Mouse (Mus musculus): ENCODE results near the gene Bcl6. TPM values are rescaled to one million over a fixed set of nuclear protein-coding genes. Genes with fewer than 3 reads are reported as not detected.

Gene Bcl6
- polyA plus RNA-seq, 1 experiment from 2014 or later = 0.84 TPM

GRCm38 (mm10) chr16:23967301-23967700, 21.4 kb downstream of the Bcl6 start:
- 86% methylated on average over 7 of the region's 7 CpGs for WGBS
- Histone ChIP-seq H3K9me3 (replicated peaks) (no peaks in the 10 kb centered on the region), H3K27me3 (replicated peaks) (no peaks in the 10 kb centered on the region), H3K36me3 (peaks cover 8% of the 10 kb centered on the region; the same call in 1 of the 2 replicates), H3K4me1 (0 out of 2 replicates have a peak, but pooled peaks cover 8% of the 10 kb centered on the region), H3K27ac (replicated peaks) (no peak overlapping the region), H3K4me2 (no peak overlapping the region), H3K4me3 (replicated peaks) (no peak overlapping the region), H3K9ac (replicated peaks) (no peak overlapping the region)
- no peak for ATAC-seq (ENCODE audit: low FRiP score)

GRCm38 (mm10) chr16:23966066-23966465, 22.6 kb downstream of the Bcl6 start:
- Histone ChIP-seq H3K9me3 (replicated peaks) (no peaks in the 10 kb centered on the region), H3K4me2 (no peak overlapping the region), H3K27me3 (replicated peaks) (no peaks in the 10 kb centered on the region), H3K27ac (replicated peaks) (no peak overlapping the region), H3K4me3 (replicated peaks) (no peak overlapping the region), H3K9ac (replicated peaks) (no peak overlapping the region), H3K36me3 (peaks cover 8% of the 10 kb centered on the region; the same call in 1 of the 2 replicates), H3K4me1 (0 out of 2 replicates have a peak, but pooled peaks cover 8% of the 10 kb centered on the region)
- ATAC-seq (ENCODE audit: low FRiP score) = no peak
- 95% methylated on average over 14 of the region's 14 CpGs for WGBS

- Histone ChIP-seq H3K9ac (replicated peaks) (no peak overlapping the region), H3K9me3 (replicated peaks) (no peaks in the 10 kb centered on the region), H3K4me1 (0 out of 2 replicates have a peak, but pooled peaks cover 8% of the 10 kb centered on the region), H3K27ac (replicated peaks) (no peak overlapping the region), H3K27me3 (replicated peaks) (no peaks in the 10 kb centered on the region), H3K4me2 (no peak overlapping the region), H3K36me3 (peaks cover 8% of the 10 kb centered on the region; the same call in 1 of the 2 replicates), H3K4me3 (replicated peaks) (no peak overlapping the region)
- WGBS = 83% methylated on average over 14 of the region's 14 CpGs
- no peak for ATAC-seq (ENCODE audit: low FRiP score)
Observed at GRCm38 (mm10) chr16:23964706-23965367, 23.8 kb downstream of the Bcl6 start.

GRCm38 (mm10) chr16:23963896-23964668, 24.6 kb downstream of the Bcl6 start:
- no peaks in the 10 kb centered on the region for H3K9me3 ChIP-seq (replicated peaks)
- 67% methylated on average over 22 of the region's 22 CpGs for WGBS
- 0 out of 2 replicates have a peak, but pooled peaks cover 8% of the 10 kb centered on the region for H3K4me1 ChIP-seq
- no peak overlapping the region for H3K4me2 ChIP-seq
- H3K36me3 ChIP-seq = peaks cover 8% of the 10 kb centered on the region; the same call in 1 of the 2 replicates
- H3K4me3 ChIP-seq (replicated peaks) = no peak overlapping the region
- H3K9ac ChIP-seq (replicated peaks) = no peak overlapping the region
- 0 out of 2 replicates have a peak overlapping the region, but pooled peaks have one; percentile 18 for H3K27ac ChIP-seq (replicated peaks)
- H3K27me3 ChIP-seq (replicated peaks) = no peaks in the 10 kb centered on the region
- peak; percentile 66; the same call in 1 of the 2 replicates for ATAC-seq (ENCODE audit: low FRiP score)

- no peak overlapping the region for H3K27ac ChIP-seq (replicated peaks)
- H3K4me3 ChIP-seq (replicated peaks) = no peak overlapping the region
- H3K9me3 ChIP-seq (replicated peaks) = no peaks in the 10 kb centered on the region
- no peak for ATAC-seq (ENCODE audit: low FRiP score)
- 0 out of 2 replicates have a peak, but pooled peaks cover 8% of the 10 kb centered on the region for H3K4me1 ChIP-seq
- no peak overlapping the region for H3K4me2 ChIP-seq
- no peak overlapping the region for H3K9ac ChIP-seq (replicated peaks)
- no peaks in the 10 kb centered on the region for H3K27me3 ChIP-seq (replicated peaks)
- WGBS = 84% methylated on average over 2 of the region's 2 CpGs
- H3K36me3 ChIP-seq = no peaks in the 10 kb centered on the region
Observed at GRCm38 (mm10) chr16:23962401-23962800, 26.3 kb downstream of the Bcl6 start.

GRCm38 (mm10) chr16:23958938-23959337, 29.7 kb downstream of the Bcl6 start:
- no peak overlapping the region for H3K4me2 ChIP-seq
- no peaks in the 10 kb centered on the region for H3K9me3 ChIP-seq (replicated peaks)
- no peak overlapping the region for H3K4me3 ChIP-seq (replicated peaks)
- no peak overlapping the region for H3K9ac ChIP-seq (replicated peaks)
- H3K27ac ChIP-seq (replicated peaks) = no peak overlapping the region
- H3K36me3 ChIP-seq = no peaks in the 10 kb centered on the region
- no peaks in the 10 kb centered on the region for H3K27me3 ChIP-seq (replicated peaks)
- 0 out of 2 replicates have a peak, but pooled peaks cover 4% of the 10 kb centered on the region for H3K4me1 ChIP-seq
- ATAC-seq (ENCODE audit: low FRiP score) = no peak

- H3K4me2 ChIP-seq = no peak overlapping the region
- no peak overlapping the region for H3K9ac ChIP-seq (replicated peaks)
- no peaks in the 10 kb centered on the region for H3K36me3 ChIP-seq
- H3K9me3 ChIP-seq (replicated peaks) = no peaks in the 10 kb centered on the region
- H3K27me3 ChIP-seq (replicated peaks) = no peaks in the 10 kb centered on the region
- no peak overlapping the region for H3K27ac ChIP-seq (replicated peaks)
- peaks cover 4% of the 10 kb centered on the region; the same call in 1 of the 2 replicates for H3K4me1 ChIP-seq
- no peak for ATAC-seq (ENCODE audit: low FRiP score)
- H3K4me3 ChIP-seq (replicated peaks) = no peak overlapping the region
- 9% methylated on average over 1 of the region's 1 CpGs for WGBS
Observed at GRCm38 (mm10) chr16:23953959-23954260, 34.7 kb downstream of the Bcl6 start.

GRCm38 (mm10) chr16:23953189-23953958, 35.3 kb downstream of the Bcl6 start:
- H3K9ac ChIP-seq (replicated peaks) = no peak overlapping the region
- no peak overlapping the region for H3K27ac ChIP-seq (replicated peaks)
- peaks cover 4% of the 10 kb centered on the region; the same call in 1 of the 2 replicates for H3K4me1 ChIP-seq
- no peak overlapping the region for H3K4me3 ChIP-seq (replicated peaks)
- H3K4me2 ChIP-seq = no peak overlapping the region
- H3K36me3 ChIP-seq = no peaks in the 10 kb centered on the region
- ATAC-seq (ENCODE audit: low FRiP score) = peak; percentile 50; the same call in 1 of the 2 replicates
- H3K9me3 ChIP-seq (replicated peaks) = no peaks in the 10 kb centered on the region
- WGBS = 42% methylated on average over 11 of the region's 11 CpGs
- no peaks in the 10 kb centered on the region for H3K27me3 ChIP-seq (replicated peaks)

GRCm38 (mm10) chr16:23952101-23952727, 36.4 kb downstream of the Bcl6 start:
- H3K4me2 ChIP-seq = no peak overlapping the region
- ATAC-seq (ENCODE audit: low FRiP score) = no peak
- H3K4me3 ChIP-seq (replicated peaks) = no peak overlapping the region
- H3K9ac ChIP-seq (replicated peaks) = no peak overlapping the region
- H3K36me3 ChIP-seq = no peaks in the 10 kb centered on the region
- no peaks in the 10 kb centered on the region for H3K9me3 ChIP-seq (replicated peaks)
- WGBS = 81% methylated on average over 4 of the region's 4 CpGs
- peaks cover 4% of the 10 kb centered on the region; the same call in 1 of the 2 replicates for H3K4me1 ChIP-seq
- H3K27me3 ChIP-seq (replicated peaks) = no peaks in the 10 kb centered on the region
- no peak overlapping the region for H3K27ac ChIP-seq (replicated peaks)

- no peak overlapping the region for H3K27ac ChIP-seq (replicated peaks)
- no peaks in the 10 kb centered on the region for H3K4me1 ChIP-seq
- H3K36me3 ChIP-seq = no peaks in the 10 kb centered on the region
- H3K27me3 ChIP-seq (replicated peaks) = no peaks in the 10 kb centered on the region
- H3K4me2 ChIP-seq = no peak overlapping the region
- ATAC-seq (ENCODE audit: low FRiP score) = no peak
- no peak overlapping the region for H3K9ac ChIP-seq (replicated peaks)
- no peak overlapping the region for H3K4me3 ChIP-seq (replicated peaks)
- H3K9me3 ChIP-seq (replicated peaks) = no peaks in the 10 kb centered on the region
- WGBS = 92% methylated on average over 6 of the region's 6 CpGs
Observed at GRCm38 (mm10) chr16:23947654-23948053, 41.0 kb downstream of the Bcl6 start.

GRCm38 (mm10) chr16:23944801-23945200, 43.9 kb downstream of the Bcl6 start:
- Histone ChIP-seq H3K27me3 (replicated peaks) (no peaks in the 10 kb centered on the region), H3K9ac (replicated peaks) (no peak overlapping the region), H3K36me3 (no peaks in the 10 kb centered on the region), H3K27ac (replicated peaks) (no peak overlapping the region), H3K4me1 (no peaks in the 10 kb centered on the region), H3K4me3 (replicated peaks) (no peak overlapping the region), H3K4me2 (no peak overlapping the region), H3K9me3 (replicated peaks) (no peaks in the 10 kb centered on the region)
- WGBS = 54% methylated on average over 3 of the region's 3 CpGs
- ATAC-seq (ENCODE audit: low FRiP score) = no peak
